Mouse (Mus musculus) lung, adult 2 months (tissue): ENCODE data around the gene Pan3.

Source experiments
- CTCF ChIP-seq: fragments of 200-500 bp; IDR thresholded peaks from 2 replicates; pipeline ENCODE4 v1.5.1; 2011; ENCODE audit warnings: mild to moderate bottlenecking, low read length, control low read depth; ENCODE audit not compliant: insufficient read depth
- POLR2A ChIP-seq: fragments of 200-500 bp; IDR thresholded peaks from 2 replicates; pipeline ENCODE4 v1.6.1; 2011; ENCODE audit warnings: low read depth, mild to moderate bottlenecking, control low read depth, low read length, borderline replicate concordance; ENCODE audit errors: extremely low read depth

DNA sequence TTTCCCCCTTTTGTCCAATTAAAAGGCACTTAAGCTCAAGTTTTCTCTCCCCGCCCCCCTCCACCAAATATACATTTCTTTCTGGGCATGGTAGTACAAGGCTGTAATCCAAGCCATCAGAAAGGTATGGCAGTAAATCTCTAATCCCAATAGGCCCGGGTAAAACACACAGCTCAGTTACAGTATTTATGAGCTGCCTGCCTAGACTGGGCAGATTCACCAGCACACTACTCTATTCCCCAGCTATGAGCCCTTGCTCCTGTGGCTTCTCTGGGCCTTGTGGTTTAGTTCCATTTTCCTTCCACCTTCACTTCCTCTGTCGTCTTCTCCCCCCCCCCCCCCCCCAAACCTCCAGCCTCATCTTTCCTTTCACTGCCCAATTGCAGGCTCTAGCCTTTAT, 67.8 kb downstream of the Pan3 start:
- TF ChIP-seq POLR2A (no peak), CTCF (no peak)
